Mouse (Mus musculus) thymus, postnatal 14 days (tissue): ENCODE results near the gene Pxmp4.

Experiments used
- DNase-seq: peaks from one replicate; pipeline ENCODE4 v3.0.0; 2021

Pxmp4 gene

GRCm38 (mm10) chr2:154538710-154539109, 64.8 kb downstream of the Pxmp4 start:
- no peak for DNase-seq

- no peak for DNase-seq
These were observed 65.2 kb downstream of the Pxmp4 start for GRCm38 (mm10) chr2:154538310-154538709.
